Mouse (Mus musculus): ENCODE measurements at regions not wholly inside any gene's neighbourhood (a gene's known extent, or its start where the extent isn't known, plus 50 kb on each side); places are given as distances from the start of the nearest gene placed in this dataset.

DNA sequence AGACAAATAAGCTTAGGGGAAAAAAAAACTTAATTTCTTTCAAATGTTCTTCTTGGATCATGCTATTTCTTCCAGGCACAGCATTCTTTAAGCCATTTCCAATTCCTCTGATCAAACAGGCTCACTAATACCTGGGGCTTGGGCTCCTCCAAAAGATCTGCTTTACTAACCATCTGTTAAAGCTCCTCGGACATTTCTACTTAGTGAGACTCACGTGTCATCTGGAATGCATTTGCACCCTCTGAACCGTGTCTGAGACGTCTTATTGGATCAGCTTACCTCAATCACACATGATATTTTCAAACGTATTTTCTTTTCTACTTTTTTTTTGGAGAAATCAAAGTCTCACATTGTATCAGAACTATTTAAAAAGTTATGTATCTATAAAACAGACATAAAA, 132.4 kb downstream of the Npr3 start:
- no peak overlapping the region for H3K4me3 ChIP-seq (ENCODE audit: low read depth, low read length)
- H3K9ac ChIP-seq (ENCODE audit: low read length) = no peak overlapping the region
- H3K36me3 ChIP-seq (ENCODE audit: control insufficient read depth, insufficient read depth, low read length) = no peaks in the 10 kb centered on the region
- no peak overlapping the region for H3K4me2 ChIP-seq (ENCODE audit: low read length)
- no peaks in the 10 kb centered on the region for H3K9me3 ChIP-seq (replicated peaks; ENCODE audit: control insufficient read depth, low read length)
- WGBS = 78% methylated on average over 5 of the region's 5 CpGs
- H3K4me1 ChIP-seq (ENCODE audit: control insufficient read depth, insufficient read depth, low read length) = no peaks in the 10 kb centered on the region
- no peaks in the 10 kb centered on the region for H3K27me3 ChIP-seq (replicated peaks; ENCODE audit: control insufficient read depth, insufficient read depth, low read length)
- H3K27ac ChIP-seq (ENCODE audit: low read depth, low read length) = no peak overlapping the region
- DNase-seq (ENCODE audit: low spot score) (no peak), ATAC-seq (no peak)

DNA sequence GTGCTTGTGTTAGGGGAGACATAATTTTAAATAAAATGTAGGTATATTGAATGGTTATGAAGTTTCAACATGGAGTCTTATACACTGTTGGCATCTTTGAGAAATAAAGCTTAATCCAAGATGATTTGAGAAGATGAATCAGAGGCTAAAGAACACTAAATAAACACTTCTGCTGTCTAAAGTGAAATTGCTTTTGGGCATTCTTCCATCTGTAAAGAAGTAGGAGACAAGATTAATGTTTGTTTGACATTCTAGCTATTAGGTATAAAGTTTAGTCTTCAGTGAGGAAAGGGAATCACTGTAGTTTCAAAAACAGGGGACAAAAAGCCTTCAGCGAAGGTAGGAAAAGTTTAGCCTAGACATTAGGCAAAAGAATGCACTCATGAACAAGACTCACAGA, 136.5 kb downstream of the Npr3 start:
- ATAC-seq (no peak), DNase-seq (ENCODE audit: low spot score) (no peak)
- Histone ChIP-seq H3K9ac (ENCODE audit: low read length) (no peak overlapping the region), H3K4me1 (ENCODE audit: control insufficient read depth, insufficient read depth, low read length) (no peaks in the 10 kb centered on the region), H3K27ac (ENCODE audit: low read depth, low read length) (no peak overlapping the region), H3K4me3 (ENCODE audit: low read depth, low read length) (no peak overlapping the region), H3K27me3 (replicated peaks; ENCODE audit: control insufficient read depth, insufficient read depth, low read length) (no peaks in the 10 kb centered on the region), H3K36me3 (ENCODE audit: control insufficient read depth, insufficient read depth, low read length) (no peaks in the 10 kb centered on the region), H3K4me2 (ENCODE audit: low read length) (no peak overlapping the region), H3K9me3 (replicated peaks; ENCODE audit: control insufficient read depth, low read length) (no peaks in the 10 kb centered on the region)
- 95% methylated on average over 1 of the region's 1 CpGs for WGBS

DNA sequence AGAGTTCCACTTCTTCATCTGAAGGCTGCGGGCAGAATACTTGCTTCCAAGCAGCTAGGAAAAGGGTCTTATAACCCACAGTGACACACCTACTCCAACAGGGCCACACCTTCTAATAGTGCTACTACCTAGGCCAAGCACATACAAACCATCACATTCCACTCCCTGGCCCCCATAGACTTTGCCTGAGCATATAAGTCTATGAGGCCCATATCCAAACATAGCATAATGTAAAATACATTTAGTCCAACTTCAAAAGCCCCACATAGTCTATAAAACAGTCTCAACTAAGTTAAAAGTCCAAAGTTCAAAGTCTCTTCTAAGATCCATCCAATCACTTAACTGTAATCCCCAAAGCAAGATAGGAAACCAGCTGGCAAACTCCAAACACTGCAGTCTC, 149.1 kb downstream of the Npr3 start:
- H3K9ac ChIP-seq (ENCODE audit: low read length) = no peak overlapping the region
- ATAC-seq (no peak), DNase-seq (ENCODE audit: low spot score) (no peak)
- H3K27ac ChIP-seq (ENCODE audit: low read depth, low read length) = no peak overlapping the region
- no peak overlapping the region for H3K4me3 ChIP-seq (ENCODE audit: low read depth, low read length)
- 94% methylated on average over 1 of the region's 1 CpGs for WGBS
- H3K36me3 ChIP-seq (ENCODE audit: control insufficient read depth, insufficient read depth, low read length) = no peaks in the 10 kb centered on the region
- H3K4me2 ChIP-seq (ENCODE audit: low read length) = no peak overlapping the region
- no peaks in the 10 kb centered on the region for H3K4me1 ChIP-seq (ENCODE audit: control insufficient read depth, insufficient read depth, low read length)
- H3K27me3 ChIP-seq (replicated peaks; ENCODE audit: control insufficient read depth, insufficient read depth, low read length) = no peaks in the 10 kb centered on the region
- no peaks in the 10 kb centered on the region for H3K9me3 ChIP-seq (replicated peaks; ENCODE audit: control insufficient read depth, low read length)

- Histone ChIP-seq H3K9me3 (replicated peaks; ENCODE audit: control insufficient read depth, low read length) (no peaks in the 10 kb centered on the region), H3K9ac (ENCODE audit: low read length) (no peak overlapping the region), H3K4me1 (ENCODE audit: control insufficient read depth, insufficient read depth, low read length) (no peaks in the 10 kb centered on the region), H3K36me3 (ENCODE audit: control insufficient read depth, insufficient read depth, low read length) (no peaks in the 10 kb centered on the region), H3K27me3 (replicated peaks; ENCODE audit: control insufficient read depth, insufficient read depth, low read length) (no peaks in the 10 kb centered on the region), H3K4me2 (ENCODE audit: low read length) (no peak overlapping the region), H3K27ac (ENCODE audit: low read depth, low read length) (no peak overlapping the region), H3K4me3 (ENCODE audit: low read depth, low read length) (no peak overlapping the region)
- no peak for ATAC-seq
- DNase-seq (ENCODE audit: low spot score) = no peak
- WGBS = 72% methylated on average over 7 of the region's 7 CpGs
These were observed 150.3 kb downstream of the Npr3 start for GRCm38 (mm10) chr15:11756786-11757185.

- Histone ChIP-seq H3K9ac (ENCODE audit: low read length) (no peak overlapping the region), H3K4me3 (ENCODE audit: low read depth, low read length) (no peak overlapping the region), H3K36me3 (ENCODE audit: control insufficient read depth, insufficient read depth, low read length) (no peaks in the 10 kb centered on the region), H3K27me3 (replicated peaks; ENCODE audit: control insufficient read depth, insufficient read depth, low read length) (no peaks in the 10 kb centered on the region), H3K4me2 (ENCODE audit: low read length) (no peak overlapping the region), H3K4me1 (ENCODE audit: control insufficient read depth, insufficient read depth, low read length) (no peaks in the 10 kb centered on the region), H3K9me3 (replicated peaks; ENCODE audit: control insufficient read depth, low read length) (no peaks in the 10 kb centered on the region), H3K27ac (ENCODE audit: low read depth, low read length) (no peak overlapping the region)
- 23% methylated on average over 3 of the region's 3 CpGs for WGBS
- DNase-seq (ENCODE audit: low spot score) = peak; percentile 39
- peak; percentile 46; the same call in 1 of the 2 replicates for ATAC-seq
These were observed 153.9 kb downstream of the Npr3 start for GRCm38 (mm10) chr15:11753216-11753615.

- no peak overlapping the region for H3K27ac ChIP-seq (ENCODE audit: low read depth, low read length)
- no peak for ATAC-seq
- H3K27me3 ChIP-seq (replicated peaks; ENCODE audit: control insufficient read depth, insufficient read depth, low read length) = no peaks in the 10 kb centered on the region
- H3K36me3 ChIP-seq (ENCODE audit: control insufficient read depth, insufficient read depth, low read length) = no peaks in the 10 kb centered on the region
- WGBS = 63% methylated on average over 5 of the region's 5 CpGs
- no peak overlapping the region for H3K4me2 ChIP-seq (ENCODE audit: low read length)
- H3K4me3 ChIP-seq (ENCODE audit: low read depth, low read length) = no peak overlapping the region
- no peaks in the 10 kb centered on the region for H3K9me3 ChIP-seq (replicated peaks; ENCODE audit: control insufficient read depth, low read length)
- no peaks in the 10 kb centered on the region for H3K4me1 ChIP-seq (ENCODE audit: control insufficient read depth, insufficient read depth, low read length)
- no peak for DNase-seq (ENCODE audit: low spot score)
- no peak overlapping the region for H3K9ac ChIP-seq (ENCODE audit: low read length)
These were observed 156.2 kb downstream of the Npr3 start for GRCm38 (mm10) chr15:11750893-11751292.

DNA sequence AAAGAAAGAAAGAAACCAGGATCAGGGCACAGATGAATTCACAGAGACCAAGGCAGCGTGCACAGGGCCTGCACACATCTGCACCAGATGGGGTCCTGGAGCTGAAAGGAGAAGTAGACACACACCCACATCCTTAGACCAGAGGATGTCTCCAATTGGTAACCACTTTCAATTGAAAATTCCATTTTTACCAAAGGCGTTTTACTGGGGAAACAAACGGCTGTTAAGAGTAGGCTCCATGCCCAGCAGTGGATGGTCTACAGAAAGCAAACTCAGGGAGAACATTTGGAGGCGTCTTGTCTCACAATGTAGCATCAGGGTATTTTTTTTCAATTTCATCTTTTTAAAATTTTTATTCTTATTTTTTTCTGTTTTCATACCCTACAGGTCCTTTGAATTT, 157.6 kb downstream of the Npr3 start:
- Histone ChIP-seq H3K27ac (ENCODE audit: low read depth, low read length) (no peak overlapping the region), H3K4me3 (ENCODE audit: low read depth, low read length) (no peak overlapping the region), H3K9ac (ENCODE audit: low read length) (no peak overlapping the region), H3K27me3 (replicated peaks; ENCODE audit: control insufficient read depth, insufficient read depth, low read length) (no peaks in the 10 kb centered on the region), H3K4me2 (ENCODE audit: low read length) (no peak overlapping the region), H3K9me3 (replicated peaks; ENCODE audit: control insufficient read depth, low read length) (no peaks in the 10 kb centered on the region), H3K36me3 (ENCODE audit: control insufficient read depth, insufficient read depth, low read length) (no peaks in the 10 kb centered on the region), H3K4me1 (ENCODE audit: control insufficient read depth, insufficient read depth, low read length) (no peaks in the 10 kb centered on the region)
- ATAC-seq (no peak), DNase-seq (ENCODE audit: low spot score) (no peak)
- WGBS = 88% methylated on average over 4 of the region's 4 CpGs

- H3K9me3 ChIP-seq (replicated peaks; ENCODE audit: control insufficient read depth, low read length) = no peaks in the 10 kb centered on the region
- WGBS = 90% methylated on average over 2 of the region's 2 CpGs
- no peak overlapping the region for H3K4me3 ChIP-seq (ENCODE audit: low read depth, low read length)
These were observed 158.8 kb downstream of the Npr3 start for GRCm38 (mm10) chr15:11748306-11748705.

DNA sequence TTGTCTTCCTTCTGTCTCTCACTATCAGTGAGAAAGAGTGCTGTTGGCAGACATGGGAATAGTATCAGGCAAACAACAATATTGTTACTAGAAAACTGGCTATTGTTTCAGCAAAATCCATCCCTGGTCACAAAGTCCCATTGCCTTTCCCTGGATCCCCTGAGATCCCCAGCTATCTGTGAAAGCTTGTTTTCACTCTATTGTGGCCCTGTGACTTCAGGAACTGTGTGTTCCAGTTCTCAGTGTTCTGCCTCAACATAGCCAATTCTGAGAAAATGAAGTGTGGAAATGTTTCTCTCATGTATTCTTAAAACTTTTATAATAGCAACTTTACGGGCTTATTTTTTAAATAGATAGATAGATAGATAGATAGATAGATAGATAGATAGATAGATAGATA, 160.3 kb downstream of the Npr3 start:
- 98% methylated on average over 1 of the region's 1 CpGs for WGBS

More at GRCm38 (mm10) chr15:11748306-11748705, 158.8 kb downstream of the Npr3 start:
- H3K4me1 ChIP-seq (ENCODE audit: control insufficient read depth, insufficient read depth, low read length) = no peaks in the 10 kb centered on the region
- H3K27ac ChIP-seq (ENCODE audit: low read depth, low read length) = no peak overlapping the region
- H3K36me3 ChIP-seq (ENCODE audit: control insufficient read depth, insufficient read depth, low read length) = no peaks in the 10 kb centered on the region
- no peak overlapping the region for H3K9ac ChIP-seq (ENCODE audit: low read length)
- no peak for DNase-seq (ENCODE audit: low spot score)
- no peak for ATAC-seq
- H3K4me2 ChIP-seq (ENCODE audit: low read length) = no peak overlapping the region
- H3K27me3 ChIP-seq (replicated peaks; ENCODE audit: control insufficient read depth, insufficient read depth, low read length) = no peaks in the 10 kb centered on the region

More for the DNA sequence above, 160.3 kb downstream of the Npr3 start:
- H3K9ac ChIP-seq (ENCODE audit: low read length) = no peak overlapping the region
- no peaks in the 10 kb centered on the region for H3K9me3 ChIP-seq (replicated peaks; ENCODE audit: control insufficient read depth, low read length)
- H3K4me2 ChIP-seq (ENCODE audit: low read length) = no peak overlapping the region
- no peak overlapping the region for H3K4me3 ChIP-seq (ENCODE audit: low read depth, low read length)
- H3K4me1 ChIP-seq (ENCODE audit: control insufficient read depth, insufficient read depth, low read length) = peaks cover 6% of the 10 kb centered on the region
- no peak overlapping the region for H3K27ac ChIP-seq (ENCODE audit: low read depth, low read length)
- DNase-seq (ENCODE audit: low spot score) (no peak), ATAC-seq (no peak)
- H3K36me3 ChIP-seq (ENCODE audit: control insufficient read depth, insufficient read depth, low read length) = no peaks in the 10 kb centered on the region
- no peaks in the 10 kb centered on the region for H3K27me3 ChIP-seq (replicated peaks; ENCODE audit: control insufficient read depth, insufficient read depth, low read length)
